Mouse (Mus musculus) CD4-positive, CD25-positive, alpha-beta regulatory T cell, adult 2 months (primary cell): ENCODE measurements around the gene Pkdrej.
"Not testable (repeated sequence)": the region's sequence is repeated elsewhere in the genome, so short reads cannot be mapped to it uniquely, and the experiment has no call there.

Experiments used
- DNase-seq: peaks from one replicate; pipeline ENCODE4 v3.0.0-alpha.2; 2012; ENCODE audit warnings: low read depth, low spot score

Gene Pkdrej

DNA sequence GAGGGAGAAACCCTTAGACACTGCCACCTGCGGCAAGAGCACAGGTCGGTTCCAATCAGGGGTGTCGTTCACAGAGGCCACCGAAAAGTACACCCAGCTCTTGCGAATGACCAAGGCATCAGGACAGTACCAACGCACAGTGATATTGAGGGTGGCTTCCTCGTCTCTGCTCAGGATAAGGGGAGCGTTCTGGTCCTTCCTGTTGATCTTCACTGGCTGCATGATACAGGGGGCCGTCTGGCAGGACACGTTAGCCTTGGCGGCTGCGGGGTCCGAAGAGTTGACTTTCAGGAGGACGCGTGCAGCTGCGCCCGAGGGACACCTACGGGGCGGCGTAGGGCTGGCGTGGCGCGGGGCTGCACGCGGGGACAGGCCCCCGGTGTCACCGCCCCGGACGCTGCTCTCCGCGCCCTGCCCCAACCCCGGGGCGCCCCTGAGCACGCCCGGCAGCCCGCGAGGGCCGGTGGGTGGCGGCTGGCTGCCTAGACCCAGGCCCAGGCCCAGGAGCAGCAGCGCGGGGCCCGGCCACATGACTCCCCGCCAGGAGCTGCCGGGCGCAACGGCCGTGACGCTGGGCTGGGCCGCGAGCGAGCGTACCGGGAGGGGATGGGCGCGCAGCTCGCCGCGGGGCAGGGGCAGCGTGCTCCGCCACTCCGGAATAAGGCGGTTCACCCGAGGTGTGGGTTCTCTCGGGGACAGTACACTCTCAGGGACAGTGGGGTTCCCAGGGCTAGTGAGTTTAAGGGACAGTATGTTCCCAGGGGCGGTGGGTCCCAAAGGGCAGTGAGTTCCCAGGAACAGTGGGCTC lies at the start of gene Pkdrej:
Pkdrej (minus strand) TSS at position 532 of the 808 bp plus-strand sequence.
- peak; percentile 15 for DNase-seq

DNA sequence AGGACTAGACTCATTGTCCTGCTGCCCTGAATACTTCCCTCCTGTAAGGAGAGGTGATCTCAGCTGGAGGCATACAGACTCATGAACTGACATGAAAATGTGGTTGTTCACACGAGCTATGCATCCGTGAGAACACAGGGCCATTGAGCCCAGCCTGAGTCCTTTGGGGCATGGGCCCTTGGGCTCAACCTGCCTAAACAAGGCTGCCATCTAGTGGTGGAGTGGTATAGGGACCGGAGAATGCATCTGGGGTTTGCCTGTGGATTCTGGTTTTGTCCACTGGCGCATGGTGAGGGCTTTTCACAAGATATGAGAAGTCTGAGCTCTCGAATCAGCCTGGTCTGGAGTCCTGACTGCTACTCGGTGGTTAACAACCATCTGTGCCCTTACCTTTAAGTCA lies 46.2 kb upstream of the Pkdrej start:
- DNase-seq = peak; percentile 87

DNA sequence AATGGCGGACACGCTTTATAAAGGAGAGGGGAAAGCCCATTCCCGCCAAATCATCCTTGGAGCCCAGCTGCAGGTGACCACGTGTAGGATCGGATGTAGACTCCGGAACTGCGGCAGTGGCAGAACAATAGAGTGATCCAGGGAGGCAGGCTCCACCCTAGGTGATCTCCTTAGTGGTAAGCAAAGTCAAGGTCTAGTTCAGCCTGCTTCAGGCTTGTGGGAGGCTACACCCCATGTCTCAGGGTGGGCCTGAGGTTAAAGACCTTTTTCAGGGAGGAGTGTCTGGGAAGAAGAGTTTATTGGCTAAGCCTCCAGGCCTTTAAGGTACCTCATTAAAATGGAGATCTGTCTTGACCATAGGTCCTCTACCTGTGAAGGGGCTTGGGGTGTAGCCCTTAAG lies 44.4 kb upstream of the Pkdrej start:
- not testable (repeated sequence) for DNase-seq

DNA sequence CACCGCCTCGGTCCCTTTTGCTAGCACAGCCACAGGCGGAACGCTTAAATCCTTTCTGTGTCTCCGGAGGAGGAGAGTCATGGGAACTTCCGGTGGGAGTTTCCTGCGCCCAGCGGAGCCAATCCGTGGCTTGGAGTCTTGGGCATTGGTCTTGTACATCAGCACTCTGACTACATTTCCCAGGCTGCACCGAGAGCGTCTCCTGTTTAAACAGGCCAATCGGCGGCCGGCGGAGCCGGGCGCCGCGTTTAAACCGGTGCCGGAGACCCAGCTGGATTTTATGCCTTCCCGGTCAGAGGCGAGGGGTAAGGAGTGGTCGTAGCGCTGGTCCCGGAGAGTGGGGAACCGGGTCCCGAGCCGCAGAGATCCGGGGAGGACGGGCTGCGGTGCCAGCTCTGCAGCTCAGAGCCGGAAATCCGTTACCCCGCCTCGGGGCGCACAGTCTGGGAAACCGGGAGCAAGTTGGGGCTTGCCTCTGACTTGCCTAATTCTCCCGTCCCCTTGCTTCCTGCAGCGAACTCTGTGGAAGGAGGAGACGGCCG lies 38.0 kb upstream of the Pkdrej start, which contains the start of gene Gtse1:
Gtse1 (plus strand) TSS at position 256 of the 542 bp plus-strand sequence.
- DNase-seq = peak; percentile 96

DNA sequence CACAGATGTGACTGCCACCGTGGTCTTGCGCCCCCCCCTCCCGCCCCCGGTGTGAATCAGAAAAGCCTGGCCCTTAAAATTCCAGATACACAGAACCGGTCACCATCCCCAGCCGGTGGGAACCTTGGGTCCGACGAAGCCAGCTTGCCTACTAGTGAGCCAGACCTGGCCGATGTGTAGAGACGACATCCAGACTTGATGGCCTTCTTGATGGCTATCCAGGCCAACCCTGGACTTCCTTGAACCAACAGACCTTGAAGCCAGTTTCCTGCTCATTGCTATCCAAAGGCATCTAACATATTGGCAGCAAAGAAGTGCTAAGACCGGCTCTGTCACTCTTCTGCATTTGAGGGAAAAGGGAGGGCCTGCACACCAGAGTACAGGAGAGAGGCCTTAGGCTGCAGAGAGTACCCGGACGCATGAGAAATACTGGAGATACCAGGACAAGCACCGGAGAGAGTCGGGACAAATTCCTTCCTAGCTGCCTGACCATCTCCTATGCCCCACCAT lies 37.5 kb upstream of the Pkdrej start:
- no peak for DNase-seq

DNA sequence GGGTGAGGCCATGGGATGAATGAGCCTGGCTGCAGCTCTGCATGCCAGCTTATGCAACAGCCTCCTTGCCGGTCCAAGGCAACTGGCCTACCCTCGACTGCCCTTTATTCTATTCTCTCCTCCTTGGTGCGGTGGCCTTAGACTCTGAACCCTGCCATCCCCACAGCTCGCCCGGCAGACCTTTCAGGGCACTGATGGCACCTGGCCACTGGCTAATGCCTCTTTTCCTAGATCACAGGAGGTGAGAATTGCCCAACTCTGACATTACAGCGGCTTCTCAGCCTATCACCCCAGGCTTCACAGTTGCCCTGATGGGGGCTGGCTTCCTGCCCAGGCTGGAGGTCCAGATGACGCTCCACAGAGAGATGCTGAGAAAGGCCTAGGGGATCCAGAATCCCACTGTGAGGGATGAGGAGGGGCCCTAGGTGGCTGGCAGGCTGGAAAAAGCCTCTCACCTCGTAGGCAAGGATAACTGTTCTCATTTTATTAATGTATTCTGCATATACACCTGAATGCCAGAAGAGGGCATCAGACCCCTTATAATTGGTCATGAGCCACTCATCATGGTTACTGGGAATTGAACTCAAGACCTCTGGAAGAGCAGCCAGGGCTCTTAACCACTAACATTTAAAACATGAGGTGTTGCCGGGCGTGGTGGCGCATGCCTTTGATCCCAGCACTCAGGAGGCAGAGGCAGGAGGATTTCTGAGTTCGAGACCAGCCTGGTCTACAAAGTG lies 30.3 kb upstream of the Pkdrej start:
- DNase-seq = peak; percentile 23

DNA sequence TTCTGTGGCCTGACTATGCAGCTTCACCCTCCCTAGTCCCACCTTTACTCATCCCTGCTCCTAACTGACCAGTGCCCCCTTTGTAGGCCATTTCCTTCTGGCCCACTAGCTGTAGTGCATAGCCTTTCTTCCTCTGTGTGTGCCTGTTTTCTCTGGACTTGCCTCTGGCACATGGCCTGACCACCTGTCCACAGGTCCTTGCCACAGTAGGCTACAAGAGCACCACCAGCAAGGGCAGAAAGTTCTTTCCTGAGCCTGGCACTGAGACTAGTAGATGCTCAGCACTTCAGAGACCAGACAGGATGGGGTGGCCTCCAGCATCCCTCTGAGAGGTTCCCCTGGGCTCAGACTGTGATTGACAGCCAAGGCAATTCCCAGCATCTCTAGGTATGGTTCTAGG lies 23.5 kb upstream of the Pkdrej start:
- DNase-seq = no peak

DNA sequence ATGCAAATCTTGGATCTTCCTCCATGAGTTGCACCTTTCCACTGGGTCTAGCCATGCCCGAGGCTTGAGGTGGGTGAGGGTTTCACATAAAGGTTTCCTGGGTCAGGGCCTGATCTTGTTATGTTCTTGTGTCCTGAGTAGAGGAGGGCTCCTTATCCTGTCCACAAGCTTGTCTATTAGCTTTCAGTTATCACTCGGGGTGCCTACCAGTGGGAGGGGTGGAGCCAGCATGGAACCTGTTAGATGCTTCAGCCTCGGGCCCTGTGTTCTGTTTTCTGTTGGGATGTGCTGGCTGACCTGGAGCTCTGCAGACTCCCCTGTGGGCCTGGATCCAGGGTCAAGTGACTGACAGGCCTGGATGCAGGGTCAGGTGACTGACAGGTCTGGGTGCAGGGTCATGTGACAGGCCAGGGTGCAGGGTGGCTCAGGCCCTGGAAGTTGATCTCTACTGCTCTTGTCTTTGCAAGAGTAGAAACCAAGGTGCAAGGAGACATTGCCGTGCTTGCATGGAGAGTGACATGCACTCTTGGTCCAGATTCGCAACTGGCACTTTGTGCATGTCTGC lies 20.3 kb upstream of the Pkdrej start:
- no peak for DNase-seq

DNA sequence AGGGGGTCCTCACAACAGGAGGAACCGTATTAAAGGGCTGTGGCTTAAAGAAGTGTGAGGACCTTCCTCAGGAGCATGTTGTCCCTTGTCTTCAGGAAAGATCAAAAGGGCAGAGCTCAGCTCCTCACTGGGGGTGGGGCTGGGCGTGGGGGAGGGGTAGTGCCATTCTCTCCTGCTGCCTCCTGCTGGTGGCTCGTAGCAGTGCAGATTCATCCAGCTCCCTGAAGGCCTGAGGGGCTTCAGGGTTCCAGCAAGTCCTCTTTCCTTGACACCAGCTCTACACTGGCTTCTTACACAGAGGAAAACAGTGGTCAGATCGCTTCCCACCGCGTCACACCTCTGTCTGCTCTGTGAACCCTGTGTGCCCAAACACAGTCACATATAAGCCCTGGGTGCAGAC lies 19.4 kb upstream of the Pkdrej start:
- DNase-seq = peak; percentile 60

DNA sequence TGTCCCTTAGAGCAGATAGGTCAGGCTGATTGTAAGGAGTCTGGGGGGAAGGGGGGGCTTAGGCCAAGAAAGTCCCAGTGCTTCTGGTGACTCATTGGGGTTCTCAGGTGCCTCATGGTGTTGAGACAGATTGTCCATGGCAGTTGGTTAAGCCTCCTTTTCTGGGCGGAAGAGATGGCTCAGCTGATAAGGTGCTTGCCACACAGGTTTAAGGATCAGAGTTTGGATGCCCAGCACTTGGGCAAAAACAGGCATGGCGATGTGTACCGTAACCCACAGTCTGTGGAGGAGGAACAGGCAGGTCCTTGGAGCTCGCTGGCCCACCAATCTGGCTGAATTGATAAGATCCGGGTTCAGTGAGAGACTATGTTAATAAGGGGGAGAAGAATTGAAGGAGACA lies 15.4 kb upstream of the Pkdrej start:
- no peak for DNase-seq

DNA sequence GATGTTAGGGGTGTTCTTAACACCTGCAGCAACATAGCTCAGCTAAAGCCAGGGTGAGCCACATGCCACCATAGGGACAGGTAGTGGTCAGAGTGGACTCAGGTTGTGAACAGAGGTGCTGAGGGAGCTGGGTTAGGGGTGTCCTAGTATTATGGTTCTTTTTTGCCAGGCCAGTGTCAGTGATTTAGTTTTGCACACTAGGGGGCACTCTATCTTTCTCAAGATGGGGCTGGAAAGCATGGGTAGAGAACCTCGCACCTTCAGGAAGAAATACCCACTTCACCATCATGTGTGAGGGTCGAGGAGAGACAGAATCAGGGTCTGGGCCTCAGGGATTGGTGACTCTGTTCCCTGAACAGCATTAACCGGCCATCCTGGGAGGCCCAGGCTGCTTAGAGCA lies 13.8 kb upstream of the Pkdrej start:
- DNase-seq = peak; percentile 48

DNA sequence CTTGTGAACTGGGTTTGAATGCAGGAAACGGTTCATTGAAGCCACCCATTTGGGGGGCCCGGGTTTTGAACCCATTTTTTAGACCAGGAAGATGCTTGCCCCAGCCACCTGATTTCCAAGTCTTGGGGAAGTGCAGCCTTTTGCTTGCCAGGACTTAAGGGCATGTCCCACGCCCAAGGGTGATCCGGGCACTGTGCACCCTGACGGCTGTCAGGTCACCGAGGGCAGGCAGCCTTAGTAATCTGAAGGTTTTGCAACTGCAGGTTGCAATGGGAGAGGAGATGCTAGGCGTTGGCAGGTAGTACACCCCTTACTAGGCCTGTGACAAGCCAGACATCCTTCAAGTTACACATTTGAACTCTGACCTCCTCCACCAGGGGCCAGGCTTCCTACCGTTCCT lies 11.1 kb upstream of the Pkdrej start:
- peak; percentile 15 for DNase-seq

DNA sequence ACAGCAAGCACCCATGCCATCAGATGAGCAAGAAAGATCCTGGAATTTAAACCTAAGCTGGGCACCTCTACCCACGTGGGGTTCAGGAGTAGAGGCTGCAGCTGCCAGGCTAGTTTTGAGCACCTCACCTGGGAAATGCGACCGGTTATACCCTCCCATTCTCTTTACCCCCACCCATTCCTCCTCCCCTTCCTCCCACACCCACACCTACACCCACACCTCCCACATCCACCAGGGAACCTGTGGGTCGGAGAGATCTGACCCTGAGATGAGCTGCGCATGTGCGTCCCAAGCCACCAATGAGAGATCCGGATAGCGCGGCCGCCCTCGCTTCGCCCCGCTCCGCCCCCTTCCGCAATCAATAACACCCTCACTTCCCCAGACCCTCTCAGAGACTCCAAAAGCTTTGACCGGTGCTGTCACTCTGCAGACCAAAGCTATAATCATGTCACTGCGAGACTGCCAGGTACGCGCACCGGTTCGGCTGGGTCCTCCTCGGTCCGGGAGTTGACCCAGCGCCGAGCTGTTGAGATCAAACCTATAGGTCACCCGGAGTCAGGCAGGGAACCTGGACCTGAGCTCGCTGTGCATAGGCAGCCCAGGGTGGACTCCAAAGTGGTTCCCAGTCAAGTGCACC lies 10.5 kb upstream of the Pkdrej start, which contains the start of gene Ttc38:
Ttc38 (plus strand) TSS at position 353 of the 637 bp plus-strand sequence.
- DNase-seq = peak; percentile 88

DNA sequence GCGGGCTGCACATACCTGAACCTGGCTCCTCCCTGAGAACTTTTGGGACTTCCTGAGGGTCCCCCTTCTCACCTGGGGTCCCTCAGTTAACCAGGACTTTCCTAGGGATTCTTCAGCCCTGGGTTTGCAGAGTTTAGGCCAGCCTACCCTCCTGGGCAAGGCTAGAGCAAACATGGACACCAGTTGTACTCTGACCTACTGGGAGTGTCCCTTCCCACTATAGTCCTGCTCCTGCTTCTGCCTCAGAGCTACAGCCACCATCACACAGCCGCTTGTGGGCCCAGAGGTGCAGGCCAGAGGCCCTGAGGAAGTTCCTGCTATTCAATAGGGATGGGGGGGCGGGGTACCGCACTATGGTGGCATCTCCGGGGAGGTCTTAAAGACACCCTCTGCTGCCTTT lies 7.9 kb upstream of the Pkdrej start:
- DNase-seq = no peak

DNA sequence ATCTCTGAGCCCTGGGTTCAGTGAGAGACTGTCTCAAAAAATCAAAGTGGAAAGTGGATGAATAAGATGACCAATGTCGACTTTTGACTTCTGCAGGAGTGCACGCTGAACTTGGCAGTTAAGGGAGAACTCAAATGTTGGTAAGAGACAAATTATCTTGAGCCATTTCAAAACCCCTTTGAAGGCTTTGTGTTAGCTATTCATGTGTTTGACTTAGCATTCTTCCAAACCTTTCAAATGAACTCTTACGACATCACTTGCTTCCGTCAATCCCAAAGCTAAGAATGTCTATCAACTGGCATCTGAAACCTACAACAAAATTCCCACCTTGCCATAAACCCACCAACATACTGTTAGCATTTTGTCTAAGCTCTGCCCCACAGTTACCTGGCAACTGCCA lies 6.5 kb upstream of the Pkdrej start:
- no peak for DNase-seq

DNA sequence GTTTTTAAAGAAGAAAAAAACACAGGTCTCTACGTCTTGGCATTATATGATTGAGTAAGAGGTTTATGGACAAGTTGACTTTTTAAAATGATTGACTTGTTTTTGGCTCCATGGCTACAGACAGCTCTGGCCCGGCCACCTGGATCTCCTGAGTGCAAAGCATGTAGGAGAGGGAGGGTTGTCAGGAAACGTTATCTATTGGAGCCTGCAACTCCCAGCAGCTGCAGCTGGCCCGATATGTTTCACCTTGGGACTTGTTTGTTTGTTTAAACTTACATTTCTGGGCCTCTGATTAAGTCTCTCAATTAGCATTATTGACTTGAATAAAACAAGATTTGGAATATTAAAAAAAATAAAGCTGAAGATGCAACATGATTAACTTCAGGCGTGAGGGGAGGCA lies 5.1 kb upstream of the Pkdrej start:
- DNase-seq = no peak

DNA sequence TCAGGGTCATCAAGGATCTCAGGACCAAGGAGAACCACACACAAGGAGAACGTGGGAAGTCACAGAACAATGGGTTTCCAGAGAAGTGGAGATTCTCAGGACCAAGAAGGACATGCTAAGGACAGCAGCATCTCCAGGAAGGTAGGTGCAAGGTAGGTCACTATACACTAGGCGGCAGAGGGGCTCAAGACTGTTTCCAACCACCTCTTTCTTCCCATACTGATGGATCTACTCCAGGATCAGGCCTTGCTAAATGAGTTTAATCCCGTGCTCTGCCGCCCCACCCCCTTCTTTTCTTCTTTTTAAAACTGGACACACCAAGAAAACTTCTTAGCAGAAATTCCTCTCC lies 451 bp upstream of the Pkdrej start:
- no peak for DNase-seq

DNA sequence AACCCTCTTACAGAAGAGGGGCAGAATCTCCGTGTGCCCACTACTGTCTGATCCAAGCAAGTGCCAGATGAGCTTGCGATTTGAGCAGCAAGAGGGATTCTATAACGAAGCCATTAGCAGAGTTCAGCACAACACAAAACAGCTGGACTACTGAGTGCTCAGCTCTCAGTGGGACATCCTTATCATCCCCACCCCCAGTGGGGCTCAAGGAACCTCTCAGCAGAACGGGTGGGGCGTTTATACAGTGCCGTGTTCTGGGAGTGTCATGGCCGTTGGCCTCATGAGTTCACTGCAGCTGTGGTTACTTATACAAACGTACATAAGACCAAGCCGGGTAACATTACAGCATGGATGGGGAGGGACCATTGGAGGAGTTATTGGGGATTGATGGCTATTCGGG lies 8.1 kb downstream of the Pkdrej start:
- DNase-seq = no peak

DNA sequence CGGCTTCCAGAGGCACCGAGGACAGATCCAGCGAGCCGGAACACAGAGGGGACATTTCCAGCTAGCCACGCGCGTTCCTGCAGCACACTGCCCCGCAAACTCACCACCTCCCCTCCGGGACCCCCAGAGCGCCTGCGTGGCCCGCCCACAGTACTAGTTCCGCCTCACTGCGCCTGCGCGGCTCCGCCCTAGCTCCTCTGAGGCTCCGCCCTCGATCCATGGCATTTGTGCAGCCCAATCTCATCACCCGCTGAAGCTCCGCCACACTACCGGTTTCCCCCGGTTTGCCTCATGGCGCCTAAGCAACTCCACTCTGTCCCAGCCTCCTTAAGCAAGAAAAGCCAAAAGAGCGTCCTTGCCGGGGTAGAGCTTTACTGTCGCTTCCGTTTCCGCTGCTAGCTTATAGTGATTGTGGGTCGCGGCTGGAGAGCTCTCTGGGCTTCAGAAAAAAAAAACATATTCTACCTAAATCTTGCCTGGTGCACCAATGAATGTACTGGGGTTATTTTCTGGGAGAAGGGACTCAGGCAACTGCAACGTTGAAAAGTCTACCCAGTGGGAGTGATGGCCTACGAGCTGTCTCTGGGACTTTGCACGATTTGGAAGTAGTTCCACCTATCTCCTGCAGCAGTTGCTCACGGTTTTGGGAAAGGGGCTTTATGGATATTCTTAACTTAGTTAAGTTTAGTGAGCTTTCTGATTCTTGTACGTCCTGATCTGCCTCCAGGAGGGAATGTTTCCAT lies 9.8 kb downstream of the Pkdrej start, which contains the start of gene Cdpf1:
Cdpf1 (minus strand) TSS at position 163 of the 743 bp plus-strand sequence.
- DNase-seq = peak; percentile 98

DNA sequence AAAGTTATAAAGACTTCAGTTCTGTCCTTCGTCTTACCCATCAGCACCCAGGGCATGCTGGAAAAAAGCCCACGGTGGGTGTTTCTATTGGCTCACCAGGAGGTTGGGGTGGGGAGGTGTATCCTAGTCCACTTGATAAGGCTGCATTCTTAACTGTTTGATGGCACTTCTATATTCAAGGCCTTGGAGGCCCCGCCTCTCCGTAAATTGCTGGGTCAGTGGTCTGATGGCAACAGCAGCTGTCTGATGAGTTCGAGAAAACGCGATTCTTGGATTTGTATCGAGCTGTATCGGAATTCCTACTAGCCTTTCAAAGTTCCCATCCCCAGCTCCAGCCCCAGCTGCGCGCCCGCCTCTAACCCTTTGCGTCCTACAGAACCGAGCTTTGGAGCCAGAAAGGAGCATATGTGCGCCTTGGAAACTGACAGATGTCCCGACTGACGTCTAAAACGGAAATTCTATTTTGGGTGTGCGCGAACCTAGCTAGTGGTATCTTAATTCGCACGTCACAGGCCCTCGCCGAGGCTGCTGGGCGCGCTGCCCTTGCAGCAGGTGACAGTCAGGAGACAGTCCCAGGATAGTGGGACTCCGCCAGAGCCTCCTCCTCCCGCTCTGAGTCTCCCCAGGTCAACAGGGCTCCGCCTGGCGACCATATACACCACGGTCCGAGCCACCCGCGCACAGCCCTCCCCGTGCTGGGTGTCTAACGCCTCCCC lies 10.6 kb downstream of the Pkdrej start:
- DNase-seq = peak; percentile 83
